47 mouse cellular contexts compared by ENCODE assay signal in the genomic region with DNA sequence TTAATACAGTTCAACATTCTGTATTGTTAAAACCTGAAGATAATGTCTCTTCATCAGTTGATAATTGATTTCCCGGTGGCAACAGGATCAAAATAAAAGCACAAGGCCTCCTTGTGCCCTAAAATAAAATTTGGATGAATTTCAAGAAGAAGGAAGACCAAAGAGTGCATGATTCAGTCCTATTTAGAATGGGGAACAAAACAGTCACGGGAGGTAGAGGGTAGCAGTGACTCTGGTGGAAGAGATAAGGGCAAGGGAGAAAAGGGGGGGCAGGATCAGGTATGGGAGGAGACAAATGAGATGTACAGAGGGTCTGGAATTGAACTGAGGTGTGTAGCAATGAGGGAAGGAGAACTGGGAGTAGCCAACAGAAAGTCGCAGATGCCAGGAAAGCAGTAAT. TPM values are rescaled to one million over a fixed set of nuclear protein-coding genes. Genes with fewer than 3 reads are reported as not detected.
"Had no signal": no experiment of that assay in that cellular context is flagged by ENCODE, and none has a peak within 500 bp of the region (broad histone marks: within the 10 kb centered on the region; RNA-seq: fewer than 3 reads in every experiment).

No protein-coding gene starts in this region.

- H3K27ac ChIP-seq: limb, embryonic 10.5 days; limb, embryonic 12.5 days; limb, embryonic 13.5 days; limb, embryonic 15.5 days; liver, embryonic 12.5 days; liver, embryonic 13.5 days; liver, embryonic 14.5 days; liver, embryonic 15.5 days; lung, embryonic 15.5 days; macrophage; midbrain, embryonic 10.5 days; midbrain, embryonic 12.5 days; midbrain, embryonic 13.5 days; midbrain, embryonic 15.5 days; neural tube, embryonic 12.5 days had no signal

- H3K9ac ChIP-seq: limb, embryonic 12.5 days; limb, embryonic 13.5 days; limb, embryonic 15.5 days; liver, embryonic 12.5 days; liver, embryonic 13.5 days; liver, embryonic 14.5 days; liver, embryonic 15.5 days; liver, postnatal 0 days; lung, embryonic 14.5 days; lung, embryonic 15.5 days; midbrain, embryonic 12.5 days; midbrain, embryonic 13.5 days; midbrain, embryonic 15.5 days; neural tube, embryonic 12.5 days had no signal

- H3K4me1 ChIP-seq: limb, embryonic 10.5 days; limb, embryonic 12.5 days; limb, embryonic 13.5 days; limb, embryonic 15.5 days; liver, embryonic 12.5 days; liver, embryonic 13.5 days; liver, embryonic 15.5 days; lung, embryonic 15.5 days; megakaryocyte, embryonic 14.5 days; midbrain, embryonic 10.5 days; midbrain, embryonic 12.5 days; midbrain, embryonic 13.5 days; midbrain, embryonic 15.5 days; neural tube, embryonic 12.5 days had no signal

- H3K4me2 ChIP-seq: limb, embryonic 12.5 days; limb, embryonic 13.5 days; limb, embryonic 15.5 days; liver, embryonic 11.5 days; liver, embryonic 12.5 days; liver, embryonic 13.5 days; liver, embryonic 15.5 days; lung, embryonic 14.5 days; lung, embryonic 15.5 days; midbrain, embryonic 11.5 days; midbrain, embryonic 12.5 days; midbrain, embryonic 13.5 days; midbrain, embryonic 15.5 days; neural tube, embryonic 12.5 days had no signal

- H3K36me3 ChIP-seq: limb, embryonic 10.5 days; limb, embryonic 12.5 days; limb, embryonic 13.5 days; limb, embryonic 15.5 days; liver, embryonic 12.5 days; liver, embryonic 13.5 days; liver, embryonic 15.5 days; lung, embryonic 15.5 days; midbrain, embryonic 10.5 days; midbrain, embryonic 12.5 days; midbrain, embryonic 13.5 days; midbrain, embryonic 15.5 days; neural tube, embryonic 12.5 days had no signal

- DNase-seq: left cerebral cortex, postnatal 4 days; liver; liver, embryonic 13.5 days; liver, postnatal 0 days; lung, adult 18-20 months; lung, adult 2 months; lung, embryonic 14.5 days; lung, postnatal 10 days; lung, postnatal 14 days; lung, postnatal 36 days; lung, postnatal 4 days; midbrain, embryonic 14.5 days had no signal

- H3K9me3 ChIP-seq: limb, embryonic 10.5 days; limb, embryonic 13.5 days; limb, embryonic 15.5 days; liver, embryonic 13.5 days; liver, embryonic 15.5 days; lung, embryonic 15.5 days; midbrain, embryonic 10.5 days; midbrain, embryonic 12.5 days; midbrain, embryonic 15.5 days; neural tube, embryonic 12.5 days had no signal

- H3K27me3 ChIP-seq: limb, embryonic 12.5 days; limb, embryonic 13.5 days; limb, embryonic 15.5 days; liver, embryonic 12.5 days; liver, embryonic 13.5 days; liver, embryonic 15.5 days; lung, embryonic 15.5 days; megakaryocyte, embryonic 14.5 days; midbrain, embryonic 12.5 days; midbrain, embryonic 13.5 days; midbrain, embryonic 15.5 days; neural tube, embryonic 12.5 days had no signal

- ATAC-seq: liver, embryonic 12.5 days; liver, postnatal 0 days; lung, postnatal 0 days; midbrain, embryonic 13.5 days; midbrain, embryonic 15.5 days; midbrain, embryonic 16.5 days had no signal

- H3K4me3 ChIP-seq: limb, embryonic 10.5 days; limb, embryonic 12.5 days; limb, embryonic 13.5 days; limb, embryonic 15.5 days; liver, embryonic 12.5 days; liver, embryonic 13.5 days; liver, embryonic 15.5 days; lung, embryonic 15.5 days; megakaryocyte, embryonic 14.5 days; midbrain, embryonic 10.5 days; midbrain, embryonic 12.5 days; midbrain, embryonic 13.5 days; midbrain, embryonic 15.5 days; myocyte; neural tube, embryonic 12.5 days had no signal

RNA-seq across cellular contexts. Expression of gene Gm5039, which starts 9.3 kb away (rescaled TPM):
- total RNA-seq: left cerebral cortex, postnatal 10 days; left cerebral cortex, postnatal 14 days; left cerebral cortex, postnatal 25 days; left cerebral cortex, postnatal 36 days; left cerebral cortex, postnatal 4 days; liver, adult 2 months; megakaryocyte progenitor cell, adult 5-6 weeks; megakaryocyte, adult 5-6 weeks; megakaryocyte-erythroid progenitor cell, adult 5-6 weeks; midbrain, postnatal 0 days; monocyte, adult 5-6 weeks had no signal
- polyA plus RNA-seq: limb, embryonic 10.5 days; limb, embryonic 11.5 days; limb, embryonic 12.5 days; limb, embryonic 13.5 days; limb, embryonic 14.5 days; limb, embryonic 15.5 days; liver, adult 2 months; liver, embryonic 11.5 days; liver, embryonic 12.5 days; liver, embryonic 13.5 days; liver, embryonic 14.5 days; liver, embryonic 15.5 days; liver, embryonic 16.5 days; liver, postnatal 0 days; lung, adult 2 months; lung, embryonic 14.5 days; lung, embryonic 15.5 days; lung, embryonic 16.5 days; lung, postnatal 0 days; macrophage; midbrain, embryonic 10.5 days; midbrain, embryonic 11.5 days; midbrain, embryonic 12.5 days; midbrain, embryonic 13.5 days; midbrain, embryonic 14.5 days; midbrain, embryonic 15.5 days; midbrain, embryonic 16.5 days; midbrain, postnatal 0 days; neural tube, embryonic 11.5 days; neural tube, embryonic 12.5 days had no signal

RNA-seq across cellular contexts. Expression of gene Gm5662, which starts 40.3 kb away (rescaled TPM):
- total RNA-seq: left cerebral cortex, postnatal 10 days; left cerebral cortex, postnatal 14 days; left cerebral cortex, postnatal 25 days; left cerebral cortex, postnatal 36 days; left cerebral cortex, postnatal 4 days; liver, adult 2 months; megakaryocyte progenitor cell, adult 5-6 weeks; megakaryocyte, adult 5-6 weeks; megakaryocyte-erythroid progenitor cell, adult 5-6 weeks; midbrain, postnatal 0 days; monocyte, adult 5-6 weeks had no signal
- polyA plus RNA-seq: limb, embryonic 10.5 days; limb, embryonic 11.5 days; limb, embryonic 12.5 days; limb, embryonic 13.5 days; limb, embryonic 14.5 days; limb, embryonic 15.5 days; liver, adult 2 months; liver, embryonic 11.5 days; liver, embryonic 12.5 days; liver, embryonic 13.5 days; liver, embryonic 14.5 days; liver, embryonic 15.5 days; liver, embryonic 16.5 days; liver, postnatal 0 days; lung, adult 2 months; lung, embryonic 14.5 days; lung, embryonic 15.5 days; lung, embryonic 16.5 days; lung, postnatal 0 days; macrophage; midbrain, embryonic 10.5 days; midbrain, embryonic 11.5 days; midbrain, embryonic 12.5 days; midbrain, embryonic 13.5 days; midbrain, embryonic 14.5 days; midbrain, embryonic 15.5 days; midbrain, embryonic 16.5 days; midbrain, postnatal 0 days; neural tube, embryonic 11.5 days; neural tube, embryonic 12.5 days had no signal
